Mouse (Mus musculus) thymus, postnatal 4 days (tissue): Measurements from ENCODE around the gene Tmem178b.
A peak's percentile ranks its signal among the peaks of the same experiment; 100 is the strongest.

ENCODE experiments used
- DNase-seq: peaks from one replicate; pipeline ENCODE4 v3.0.0; 2021

Gene Tmem178b

GRCm38 (mm10) chr6:39872901-39873591 is at the start of gene Tmem178b:
Gene Tmem178b (plus strand): TSS chr6:39873271.
- peak; percentile 23 for DNase-seq

GRCm38 (mm10) chr6:39828736-39829135 is 44.3 kb upstream of the Tmem178b start:
- DNase-seq, result no peak

GRCm38 (mm10) chr6:39843698-39844342 is 29.3 kb upstream of the Tmem178b start:
- DNase-seq, result no peak

GRCm38 (mm10) chr6:39847538-39847937 is 25.5 kb upstream of the Tmem178b start:
- DNase-seq, result no peak

GRCm38 (mm10) chr6:39848766-39849165 is 24.3 kb upstream of the Tmem178b start:
- DNase-seq, result peak; percentile 15

- no peak for DNase-seq
Measured at GRCm38 (mm10) chr6:39849667-39850066, 23.4 kb upstream of the Tmem178b start.

GRCm38 (mm10) chr6:39870271-39871135 is 2.6 kb upstream of the Tmem178b start:
- DNase-seq, result peak; percentile 45

- peak; percentile 25 for DNase-seq
Measured at GRCm38 (mm10) chr6:39871381-39872305, 1.4 kb upstream of the Tmem178b start.

- peak; percentile 9 for DNase-seq
Measured at GRCm38 (mm10) chr6:39872306-39872900, 668 bp upstream of the Tmem178b start.

- DNase-seq, result no peak
Measured at GRCm38 (mm10) chr6:39875186-39875585, 2.1 kb downstream of the Tmem178b start.

- DNase-seq, result no peak
Measured at GRCm38 (mm10) chr6:39876444-39876843, 3.4 kb downstream of the Tmem178b start.

- DNase-seq, result no peak
Measured at GRCm38 (mm10) chr6:39890811-39891210, 17.7 kb downstream of the Tmem178b start.

- no peak for DNase-seq
Measured at GRCm38 (mm10) chr6:39896500-39896899, 23.4 kb downstream of the Tmem178b start.

GRCm38 (mm10) chr6:39899231-39899630 is 26.2 kb downstream of the Tmem178b start:
- peak; percentile 50 for DNase-seq

GRCm38 (mm10) chr6:39903220-39903773 is 30.2 kb downstream of the Tmem178b start:
- no peak for DNase-seq

GRCm38 (mm10) chr6:39903845-39904244 is 30.8 kb downstream of the Tmem178b start:
- DNase-seq, result no peak

GRCm38 (mm10) chr6:39914956-39915355 is 41.9 kb downstream of the Tmem178b start:
- DNase-seq, result no peak

GRCm38 (mm10) chr6:39915636-39916281 is 42.7 kb downstream of the Tmem178b start:
- no peak for DNase-seq

GRCm38 (mm10) chr6:39916514-39916913 is 43.4 kb downstream of the Tmem178b start:
- no peak for DNase-seq

GRCm38 (mm10) chr6:39917242-39917641 is 44.2 kb downstream of the Tmem178b start:
- no peak for DNase-seq

- no peak for DNase-seq
Measured at GRCm38 (mm10) chr6:39917729-39918128, 44.7 kb downstream of the Tmem178b start.
